Mouse (Mus musculus) midbrain, embryonic 14.5 days (tissue): ENCODE data around the gene Ngdn. TPM values are rescaled to one million over a fixed set of nuclear protein-coding genes. Genes with fewer than 3 reads are reported as not detected.

ENCODE experiments used
- ATAC-seq: fragments of 200-750 bp; cut with Nextera tagmentation; 2 replicates; pipeline ENCODE4 v1.8.0; 2017; ENCODE audit warnings: moderate number of reproducible peaks, moderate library complexity; ENCODE audit not compliant: low FRiP score, low TSS enrichment
- DNase-seq: peaks from one replicate; pipeline ENCODE4 v3.0.0-alpha.2; 2015
- H3K27ac ChIP-seq: fragments of 300-500 bp; sonication (generic); replicated peaks from 2 replicates; pipeline ENCODE4 v1.5.1; 2014; ENCODE audit warnings: mild to moderate bottlenecking, low read depth, low read length, moderate library complexity
- H3K27me3 ChIP-seq: fragments of 300-500 bp; sonication (generic); 2 replicates; pipeline ENCODE4 v1.6.1; 2014; ENCODE audit warnings: low read length, control low read depth, mixed read lengths; ENCODE audit not compliant: control insufficient read depth, insufficient read depth
- H3K36me3 ChIP-seq: fragments of 300-500 bp; sonication (generic); 2 replicates; pipeline ENCODE4 v1.6.1; 2014; ENCODE audit warnings: low read length, control low read depth; ENCODE audit not compliant: control insufficient read depth, insufficient read depth
- H3K4me1 ChIP-seq: fragments of 300-500 bp; sonication (generic); 2 replicates; pipeline ENCODE4 v1.6.1; 2014; ENCODE audit warnings: mild to moderate bottlenecking, antibody characterized with exemption, low read length, control low read depth; ENCODE audit not compliant: control insufficient read depth, insufficient read depth
- H3K4me2 ChIP-seq: fragments of 300-500 bp; sonication (generic); 2 replicates; pipeline ENCODE4 v1.6.1; 2014; ENCODE audit warnings: mild to moderate bottlenecking, low read length, moderate library complexity
- H3K4me3 ChIP-seq: fragments of 300-500 bp; sonication (generic); replicated peaks from 2 replicates; pipeline ENCODE4 v1.5.1; 2014; ENCODE audit warnings: low read depth, low read length
- H3K9ac ChIP-seq: fragments of 300-500 bp; sonication (generic); replicated peaks from 2 replicates; pipeline ENCODE4 v1.6.1; 2014; ENCODE audit warnings: mild to moderate bottlenecking, low read length, moderate library complexity
- H3K9me3 ChIP-seq: fragments of 300-500 bp; sonication (generic); 2 replicates; pipeline ENCODE4 v1.6.1; 2016; ENCODE audit warnings: low read length, control low read depth, mixed read lengths; ENCODE audit not compliant: control insufficient read depth
- WGBS: fragments of 180-500 bp; shearing (Covaris S2); extraction: QIAGEN DNeasy Blood & Tissue Kit; methylation state at CpG from one replicate; pipeline ENCODE4 v1.1.7; 2014; 5-methylcytosine and 5-hydroxymethylcytosine counted together
- polyA plus RNA-seq: library from polyadenylated mRNA; unstranded; fragments of >200 nt; fragmentation: Nextera tagmentation; extraction: Ambion mirVana; gene quantifications from 2 replicates; pipeline ENCODE4 v1.2.1, GENCODE M21; 2014

Gene Ngdn
- polyA plus RNA-seq, 1 experiment from 2014 or later, result 51.7 TPM

DNA sequence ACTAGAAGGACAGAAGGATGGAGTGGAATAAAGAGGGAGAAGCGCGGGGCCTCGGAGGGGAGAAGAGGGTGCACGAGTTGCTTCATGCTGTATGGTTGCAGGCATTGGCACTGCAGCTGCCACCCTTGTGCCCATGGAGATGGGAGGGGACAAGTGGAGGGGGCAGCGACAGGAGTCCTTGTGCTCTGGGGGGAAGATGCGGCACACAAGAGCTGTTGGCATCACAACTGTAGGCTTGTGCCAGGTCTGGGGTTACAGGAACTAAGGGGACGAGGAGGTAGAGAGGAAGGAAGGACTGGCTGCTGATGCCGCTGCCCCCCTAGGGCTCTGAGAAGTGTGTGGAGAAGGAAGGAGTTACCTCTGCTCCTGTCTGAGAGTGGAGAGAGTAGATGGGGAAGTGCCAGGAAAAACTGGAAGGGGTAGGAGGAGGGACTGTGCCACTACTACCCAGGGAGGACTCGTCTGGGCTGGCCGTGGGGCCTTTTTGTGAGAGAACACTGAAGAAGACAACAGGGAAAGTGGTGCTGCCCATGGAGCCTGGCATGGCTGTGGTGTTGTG, 39.0 kb downstream of the Ngdn start:
- peak overlapping the region; percentile 31; the same call in 1 of the 2 replicates for H3K9ac ChIP-seq
- DNase-seq, result peak; percentile 55

DNA sequence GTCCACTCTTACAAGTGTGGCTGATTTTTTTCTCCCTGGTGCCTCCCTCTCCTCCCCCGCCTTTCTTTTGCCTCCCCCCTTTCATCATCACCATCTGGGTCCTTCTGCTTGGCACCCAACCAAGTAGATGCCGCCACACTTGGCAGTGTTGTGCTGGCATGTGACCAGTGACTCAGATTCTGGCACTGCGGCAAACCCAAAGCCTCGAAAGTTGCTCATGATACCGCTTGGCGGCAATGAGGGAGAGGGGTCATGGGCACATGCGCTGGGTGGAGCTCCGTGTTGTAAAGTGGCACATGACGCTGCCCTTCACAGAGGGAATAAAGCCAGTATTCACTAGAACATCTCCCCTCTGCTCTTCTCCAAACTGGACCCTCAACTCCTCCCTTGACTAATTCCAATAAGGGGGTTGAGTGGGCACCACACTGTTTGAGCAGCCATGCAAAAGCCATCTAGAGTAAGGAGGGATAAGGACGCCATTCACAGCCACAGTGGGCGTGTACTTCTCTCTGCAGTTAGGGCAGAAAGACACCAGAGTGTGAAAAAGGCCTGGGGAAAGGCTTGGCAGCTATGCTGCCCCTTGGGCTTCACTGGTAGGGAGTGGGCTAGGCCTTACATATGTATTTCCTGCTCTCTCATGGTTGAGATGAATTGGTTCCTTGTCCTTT, 40.0 kb downstream of the Ngdn start:
- peaks cover 15% of the 10 kb centered on the region; the same call in 1 of the 2 replicates for H3K4me1 ChIP-seq
- H3K4me2 ChIP-seq, result peak overlapping the region; percentile 45
- no peaks in the 10 kb centered on the region for H3K9me3 ChIP-seq
- no peaks in the 10 kb centered on the region for H3K36me3 ChIP-seq
- H3K4me3 ChIP-seq, result 0 out of 2 replicates have a peak overlapping the region, but pooled peaks have one; percentile 27
- H3K27ac ChIP-seq, result peak overlapping the region; percentile 88
- no peaks in the 10 kb centered on the region for H3K27me3 ChIP-seq
- DNase-seq, result peak; percentile 80
- ATAC-seq, result peak; percentile 32; the same call in 1 of the 2 replicates
- H3K9ac ChIP-seq, result no peak overlapping the region
- 71% methylated on average over 11 of the region's 11 CpGs for WGBS

More for the DNA sequence above, 39.0 kb downstream of the Ngdn start:
- Histone ChIP-seq H3K27me3 (no peaks in the 10 kb centered on the region), H3K4me1 (peaks cover 10% of the 10 kb centered on the region; the same call in 1 of the 2 replicates), H3K4me3 (peak overlapping the region; percentile 27), H3K9me3 (no peaks in the 10 kb centered on the region), H3K27ac (peak overlapping the region; percentile 88), H3K4me2 (peak overlapping the region; percentile 45), H3K36me3 (no peaks in the 10 kb centered on the region)
- 76% methylated on average over 10 of the region's 10 CpGs for WGBS
- peak; percentile 38 for ATAC-seq

DNA sequence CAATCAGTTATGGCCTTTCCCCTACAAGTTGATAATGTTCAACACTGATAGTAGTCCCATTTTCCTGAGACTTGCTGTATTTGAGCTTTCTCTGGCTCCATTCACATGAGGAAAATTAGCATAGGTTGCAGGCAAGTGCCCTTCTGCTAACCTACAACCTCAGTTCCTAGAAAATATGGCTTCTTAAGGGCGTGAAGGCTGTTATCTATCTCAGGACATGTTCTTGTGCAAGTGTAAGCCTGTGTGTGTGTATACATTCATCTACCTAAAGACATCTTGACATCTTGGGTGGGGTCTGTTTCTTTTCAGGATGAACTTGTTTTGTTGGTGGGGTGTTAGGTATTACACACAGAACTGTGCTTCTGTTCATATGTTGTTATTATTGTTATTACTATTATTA, 43.8 kb downstream of the Ngdn start:
- Histone ChIP-seq H3K36me3 (peaks cover 21% of the 10 kb centered on the region), H3K27me3 (no peaks in the 10 kb centered on the region), H3K4me1 (peaks cover 22% of the 10 kb centered on the region; the same call in 1 of the 2 replicates), H3K9ac (no peak overlapping the region), H3K9me3 (no peaks in the 10 kb centered on the region), H3K4me3 (no peak overlapping the region), H3K27ac (no peak overlapping the region), H3K4me2 (no peak overlapping the region)
- DNase-seq, result no peak
- 95% methylated on average over 1 of the region's 1 CpGs for WGBS
- ATAC-seq, result no peak

DNA sequence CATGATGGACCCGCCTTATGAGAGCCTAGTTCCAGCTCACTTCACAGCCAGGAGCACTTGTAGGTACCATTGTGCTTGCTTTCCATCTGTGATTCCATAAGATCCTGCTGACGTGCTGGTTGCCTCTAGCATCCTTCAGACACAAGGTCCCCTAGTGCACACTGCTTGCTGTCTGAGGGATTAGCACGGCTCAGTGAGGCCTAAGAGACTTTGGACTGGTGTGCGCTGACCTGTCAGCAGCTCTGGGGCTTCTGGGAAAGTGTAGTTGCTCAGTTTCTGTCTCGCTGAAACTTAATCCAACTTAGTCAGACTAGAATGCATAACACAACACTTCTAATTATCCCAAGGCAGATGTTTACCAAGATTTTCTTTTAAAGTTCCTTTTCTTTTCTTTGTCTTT, 44.7 kb downstream of the Ngdn start:
- peak; percentile 42 for DNase-seq
- no peaks in the 10 kb centered on the region for H3K27me3 ChIP-seq
- no peak overlapping the region for H3K9ac ChIP-seq
- WGBS, result 26% methylated on average over 5 of the region's 5 CpGs
- ATAC-seq, result no peak
- no peak overlapping the region; the same call in 1 of the 2 replicates for H3K27ac ChIP-seq
- H3K4me2 ChIP-seq, result no peak overlapping the region
- H3K36me3 ChIP-seq, result peaks cover 31% of the 10 kb centered on the region
- H3K4me1 ChIP-seq, result peaks cover 20% of the 10 kb centered on the region; the same call in 1 of the 2 replicates
- no peak overlapping the region for H3K4me3 ChIP-seq
- no peaks in the 10 kb centered on the region for H3K9me3 ChIP-seq

DNA sequence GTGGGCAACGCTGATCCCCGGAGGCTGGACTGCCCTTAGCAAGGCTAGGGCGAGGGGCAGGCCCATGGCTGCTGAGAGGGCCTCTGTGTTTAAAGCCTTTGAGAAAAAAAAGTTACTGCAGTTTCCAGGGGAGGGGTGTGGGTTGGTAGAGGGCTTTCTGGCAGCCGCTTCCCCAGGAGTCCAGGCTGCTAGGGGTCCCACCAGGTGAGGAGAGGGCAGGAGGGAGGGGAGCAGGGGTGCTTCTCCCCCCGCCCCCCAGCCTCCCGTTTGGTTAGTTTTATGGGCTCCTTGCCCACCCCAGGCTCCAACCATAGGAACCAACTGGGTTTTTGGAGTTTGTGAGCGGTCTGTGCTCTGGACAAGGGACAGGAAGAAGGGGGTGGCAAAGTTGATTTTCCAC, 46.6 kb downstream of the Ngdn start:
- H3K9me3 ChIP-seq, result no peaks in the 10 kb centered on the region
- ATAC-seq (no peak), DNase-seq (no peak)
- no peak overlapping the region for H3K27ac ChIP-seq
- no peaks in the 10 kb centered on the region for H3K27me3 ChIP-seq
- no peak overlapping the region for H3K4me3 ChIP-seq
- H3K9ac ChIP-seq, result no peak overlapping the region
- WGBS, result 55% methylated on average over 7 of the region's 7 CpGs
- no peak overlapping the region for H3K4me2 ChIP-seq
- H3K36me3 ChIP-seq, result peaks cover 50% of the 10 kb centered on the region
- H3K4me1 ChIP-seq, result peaks cover 20% of the 10 kb centered on the region; the same call in 1 of the 2 replicates

DNA sequence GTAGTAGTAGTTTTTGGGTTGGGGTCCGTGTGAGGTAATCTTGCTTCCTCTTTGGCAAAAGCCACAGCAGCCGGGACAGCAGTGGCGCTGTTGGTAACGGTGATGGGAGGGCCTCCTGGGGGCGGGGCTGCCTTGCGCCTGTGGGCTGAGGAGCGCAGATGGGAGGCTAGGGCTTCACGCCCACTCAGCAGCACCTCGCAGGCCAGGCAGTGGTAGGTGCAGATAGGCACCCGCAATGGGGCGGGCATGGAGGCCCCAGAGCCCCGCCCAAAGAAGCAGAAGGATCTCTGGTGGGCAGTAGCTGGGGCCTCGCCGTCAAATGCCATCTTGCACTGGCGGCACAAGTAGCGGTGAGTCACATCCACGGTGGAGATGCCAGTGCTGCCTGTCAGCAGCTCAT, 47.4 kb downstream of the Ngdn start:
- peak; percentile 52; the same call in 1 of the 2 replicates for ATAC-seq
- Histone ChIP-seq H3K27ac (peak overlapping the region; percentile 45; the same call in 1 of the 2 replicates), H3K27me3 (no peaks in the 10 kb centered on the region), H3K4me3 (no peak overlapping the region), H3K4me1 (peaks cover 20% of the 10 kb centered on the region; the same call in 1 of the 2 replicates), H3K4me2 (no peak overlapping the region), H3K9me3 (no peaks in the 10 kb centered on the region), H3K9ac (no peak overlapping the region), H3K36me3 (peaks cover 56% of the 10 kb centered on the region)
- WGBS, result 27% methylated on average over 17 of the region's 17 CpGs
- peak; percentile 45 for DNase-seq

DNA sequence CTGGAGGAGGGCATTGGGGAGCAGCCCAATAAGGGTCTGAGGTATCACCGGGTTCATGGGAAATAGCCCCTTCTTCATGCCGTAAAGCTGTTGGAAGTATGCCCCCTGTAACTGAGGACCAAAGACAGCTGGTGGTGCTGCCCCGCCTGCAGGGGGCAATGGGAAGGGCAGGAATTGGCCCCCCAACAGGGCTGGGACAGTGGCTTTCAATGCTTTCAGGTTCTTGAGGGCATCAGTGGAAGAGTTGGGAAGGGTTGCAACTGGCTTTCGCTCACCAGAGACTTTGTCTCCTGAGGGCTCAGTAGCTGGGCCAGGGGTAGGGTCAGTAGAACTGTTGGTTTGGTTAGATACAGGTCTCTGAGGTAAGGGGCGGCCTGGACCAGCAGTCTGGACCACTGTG, 47.9 kb downstream of the Ngdn start:
- Histone ChIP-seq H3K27me3 (no peaks in the 10 kb centered on the region), H3K4me1 (peaks cover 20% of the 10 kb centered on the region; the same call in 1 of the 2 replicates), H3K36me3 (peaks cover 61% of the 10 kb centered on the region), H3K4me2 (no peak overlapping the region), H3K27ac (peak overlapping the region; percentile 45; the same call in 1 of the 2 replicates), H3K9me3 (no peaks in the 10 kb centered on the region), H3K4me3 (no peak overlapping the region), H3K9ac (no peak overlapping the region)
- DNase-seq, result no peak
- 88% methylated on average over 5 of the region's 5 CpGs for WGBS
- ATAC-seq, result no peak

DNA sequence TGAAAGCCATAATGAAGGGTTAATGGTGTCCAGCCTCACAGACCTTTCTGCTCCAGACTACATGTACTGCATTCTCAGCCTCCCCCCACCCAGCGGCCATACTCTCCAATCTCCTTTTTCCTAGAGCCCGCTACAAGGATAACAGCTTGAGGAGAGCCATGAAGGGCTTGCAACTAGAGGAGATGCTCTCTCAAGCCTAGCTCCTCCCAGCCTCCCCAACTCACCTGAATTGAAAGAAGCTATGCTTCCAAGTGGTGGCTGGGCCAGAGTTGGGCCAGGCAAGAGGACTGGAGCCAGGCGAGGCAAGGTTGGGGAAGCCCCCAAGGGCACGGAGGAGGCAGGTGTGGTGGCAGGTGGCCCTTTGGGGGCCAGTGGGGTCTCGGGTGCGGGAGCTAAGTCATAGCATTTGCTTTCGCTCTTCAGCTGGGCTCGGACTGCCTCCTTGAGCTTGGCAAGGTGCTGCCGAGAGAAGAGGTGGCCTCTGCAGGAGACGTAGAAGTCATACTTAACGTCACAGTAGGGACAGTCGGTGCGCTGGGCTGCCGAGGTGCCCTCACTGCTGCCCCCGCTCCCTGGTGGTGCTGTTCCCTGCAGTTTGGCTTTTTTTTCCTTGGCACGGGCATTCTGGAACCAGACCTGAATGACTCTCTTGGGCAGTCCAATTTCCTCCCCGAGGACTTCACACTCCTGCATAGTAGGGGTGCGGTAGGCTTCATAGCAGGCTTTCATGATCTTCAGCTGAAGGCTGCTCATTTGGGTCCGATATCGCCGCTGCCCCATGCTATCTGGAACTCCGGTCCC, 48.5 kb downstream of the Ngdn start:
- H3K4me1 ChIP-seq, result peaks cover 18% of the 10 kb centered on the region; the same call in 1 of the 2 replicates
- DNase-seq (no peak), ATAC-seq (no peak)
- no peak overlapping the region for H3K27ac ChIP-seq
- H3K4me2 ChIP-seq, result no peak overlapping the region
- H3K9ac ChIP-seq, result no peak overlapping the region
- no peaks in the 10 kb centered on the region for H3K9me3 ChIP-seq
- H3K36me3 ChIP-seq, result peaks cover 67% of the 10 kb centered on the region
- WGBS, result 91% methylated on average over 22 of the region's 22 CpGs
- no peaks in the 10 kb centered on the region for H3K27me3 ChIP-seq
- no peak overlapping the region for H3K4me3 ChIP-seq
